Mouse (Mus musculus) layer of hippocampus, postnatal 14 days (tissue): ENCODE measurements around the gene Klhl31. TPM values are rescaled to one million over a fixed set of nuclear protein-coding genes. Genes with fewer than 3 reads are reported as not detected.

Source experiments
- DNase-seq, 2 experiments: peaks; one replicate each; pipeline ENCODE4 v3.0.0; 2021 to 2022; ENCODE audit warnings: low spot score in 2 of 2, mixed read lengths in 1 of 2
- long read RNA-seq, 2 experiments: library from polyadenylated mRNA; stranded (forward); transcript quantifications; one replicate each; pipeline ENCODE4 v2.0.0; 2021
- total RNA-seq, 2 experiments: library from RNA; stranded (reverse); gene quantifications; 2 replicates each; pipeline ENCODE4 v1.2.3; 2021

Gene Klhl31
- under 1 TPM; 0.07 to 0.12 TPM for total RNA-seq
- long read RNA-seq, experiment 1 = 0 reads
- long read RNA-seq, experiment 2 = 0 reads

GRCm38 (mm10) chr9:77636450-77636951 is at the start of gene Klhl31:
Klhl31 (plus strand) TSS chr9:77636500.
- DNase-seq = no peak

- DNase-seq = no peak
Observed at GRCm38 (mm10) chr9:77586806-77587591, 49.3 kb upstream of the Klhl31 start.

- DNase-seq = no peak
Observed at GRCm38 (mm10) chr9:77587616-77588015, 48.7 kb upstream of the Klhl31 start.

- DNase-seq = no peak
Observed at GRCm38 (mm10) chr9:77589496-77589895, 46.8 kb upstream of the Klhl31 start.

- no peak for DNase-seq
Observed at GRCm38 (mm10) chr9:77592423-77592822, 43.9 kb upstream of the Klhl31 start.

- DNase-seq = peak in 1 of 2 experiments; percentile 8
Observed at GRCm38 (mm10) chr9:77595006-77595626, 41.2 kb upstream of the Klhl31 start.

GRCm38 (mm10) chr9:77596355-77596754 is 39.9 kb upstream of the Klhl31 start:
- peak; percentile 71 to 86 for DNase-seq

- no peak for DNase-seq
Observed at GRCm38 (mm10) chr9:77598560-77598959, 37.7 kb upstream of the Klhl31 start.

GRCm38 (mm10) chr9:77602302-77603266 is 33.7 kb upstream of the Klhl31 start:
- no peak for DNase-seq

- DNase-seq = no peak
Observed at GRCm38 (mm10) chr9:77603965-77604509, 32.3 kb upstream of the Klhl31 start.

- DNase-seq = no peak
Observed at GRCm38 (mm10) chr9:77607295-77607694, 29.0 kb upstream of the Klhl31 start.

GRCm38 (mm10) chr9:77607840-77608239 is 28.5 kb upstream of the Klhl31 start:
- DNase-seq = no peak

GRCm38 (mm10) chr9:77610811-77611210 is 25.5 kb upstream of the Klhl31 start:
- DNase-seq = no peak

- DNase-seq = no peak
Observed at GRCm38 (mm10) chr9:77612349-77612748, 24.0 kb upstream of the Klhl31 start.

GRCm38 (mm10) chr9:77615868-77616267 is 20.4 kb upstream of the Klhl31 start:
- DNase-seq = no peak

GRCm38 (mm10) chr9:77616796-77617195 is 19.5 kb upstream of the Klhl31 start:
- no peak for DNase-seq

- no peak for DNase-seq
Observed at GRCm38 (mm10) chr9:77617751-77618150, 18.5 kb upstream of the Klhl31 start.

- no peak for DNase-seq
Observed at GRCm38 (mm10) chr9:77618392-77618791, 17.9 kb upstream of the Klhl31 start.

- no peak for DNase-seq
Observed at GRCm38 (mm10) chr9:77620077-77620476, 16.2 kb upstream of the Klhl31 start.

- DNase-seq = peak in 1 of 2 experiments; percentile 46
Observed at GRCm38 (mm10) chr9:77620482-77620881, 15.8 kb upstream of the Klhl31 start.

- peak in 1 of 2 experiments; percentile 23 for DNase-seq
Observed at GRCm38 (mm10) chr9:77622874-77623273, 13.4 kb upstream of the Klhl31 start.
